Mouse (Mus musculus) intestine, embryonic 15.5 days (tissue): Measurements from ENCODE around the gene Mrps24. TPM values are rescaled to one million over a fixed set of nuclear protein-coding genes. Genes with fewer than 3 reads are reported as not detected.

ENCODE experiments used
- ATAC-seq: fragments of 200-750 bp; cut with Nextera tagmentation; 2 replicates; pipeline ENCODE4 v1.8.0; 2017; ENCODE audit warnings: moderate TSS enrichment, moderate library complexity
- H3K27ac ChIP-seq: fragments of 300-500 bp; sonication (generic); 2 replicates; pipeline ENCODE4 v1.5.1; 2015; ENCODE audit warnings: mild to moderate bottlenecking, inconsistent platforms
- H3K27me3 ChIP-seq: fragments of 300-500 bp; sonication (generic); replicated peaks from 2 replicates; pipeline ENCODE4 v1.6.1; 2015; ENCODE audit warnings: inconsistent platforms
- H3K36me3 ChIP-seq: fragments of 300-500 bp; sonication (generic); 2 replicates; pipeline ENCODE4 v1.6.1; 2015; ENCODE audit warnings: inconsistent platforms
- H3K4me1 ChIP-seq: fragments of 300-500 bp; sonication (generic); replicated peaks from 2 replicates; pipeline ENCODE4 v1.6.1; 2015; ENCODE audit warnings: inconsistent platforms
- H3K4me2 ChIP-seq: fragments of 300-500 bp; sonication (generic); replicated peaks from 2 replicates; pipeline ENCODE4 v1.6.1; 2015; ENCODE audit warnings: mild to moderate bottlenecking, inconsistent platforms
- H3K4me3 ChIP-seq: fragments of 300-500 bp; sonication (generic); replicated peaks from 2 replicates; pipeline ENCODE4 v1.5.1; 2015; ENCODE audit warnings: inconsistent platforms
- H3K9ac ChIP-seq: fragments of 300-500 bp; sonication (generic); 2 replicates; pipeline ENCODE4 v1.6.1; 2015; ENCODE audit warnings: inconsistent platforms
- H3K9me3 ChIP-seq: fragments of 300-500 bp; sonication (generic); 2 replicates; pipeline ENCODE4 v1.6.1; 2016; ENCODE audit warnings: inconsistent platforms
- WGBS: fragments of 180-500 bp; shearing (Covaris S2); methylation state at CpG from one replicate; pipeline ENCODE4 v1.1.7; 2015; 5-methylcytosine and 5-hydroxymethylcytosine counted together
- polyA plus RNA-seq: library from polyadenylated mRNA; unstranded; fragments of >200 nt; fragmentation: Nextera tagmentation; extraction: Ambion mirVana; gene quantifications from 2 replicates; pipeline ENCODE4 v1.2.1, GENCODE M21; 2015

The Mrps24 gene
- polyA plus RNA-seq, 1 experiment from 2014 or later = 209 TPM

GRCm38 (mm10) chr11:5702271-5702956 lies 13.1 kb downstream of the Mrps24 start:
- Histone ChIP-seq H3K27ac (no peak overlapping the region), H3K4me2 (no peak overlapping the region), H3K4me3 (no peak overlapping the region), H3K9me3 (no peaks in the 10 kb centered on the region), H3K27me3 (no peaks in the 10 kb centered on the region), H3K36me3 (peaks cover 9% of the 10 kb centered on the region), H3K9ac (no peak overlapping the region), H3K4me1 (peaks cover 9% of the 10 kb centered on the region; the same call in 1 of the 2 replicates)
- no peak for ATAC-seq
- whole genome bisulfite sequencing = 74% methylated on average over 5 of the region's 5 CpGs

- no peak overlapping the region for H3K4me3 ChIP-seq
- H3K27me3 ChIP-seq = no peaks in the 10 kb centered on the region
- H3K9ac ChIP-seq = no peak overlapping the region
- no peaks in the 10 kb centered on the region for H3K9me3 ChIP-seq
- H3K36me3 ChIP-seq = peaks cover 9% of the 10 kb centered on the region
- no peak overlapping the region for H3K4me2 ChIP-seq
- no peak for ATAC-seq
- peaks cover 9% of the 10 kb centered on the region; the same call in 1 of the 2 replicates for H3K4me1 ChIP-seq
- whole genome bisulfite sequencing = 96% methylated on average over 1 of the region's 1 CpGs
- no peak overlapping the region for H3K27ac ChIP-seq
Measured at GRCm38 (mm10) chr11:5701821-5702220, 13.7 kb downstream of the Mrps24 start.

- no peak for ATAC-seq
- Histone ChIP-seq H3K4me3 (no peak overlapping the region), H3K27ac (no peak overlapping the region), H3K4me2 (no peak overlapping the region), H3K9ac (no peak overlapping the region), H3K4me1 (peaks cover 7% of the 10 kb centered on the region; the same call in 1 of the 2 replicates), H3K27me3 (no peaks in the 10 kb centered on the region), H3K36me3 (peaks cover 9% of the 10 kb centered on the region), H3K9me3 (no peaks in the 10 kb centered on the region)
- WGBS = 64% methylated on average over 2 of the region's 2 CpGs
Measured at GRCm38 (mm10) chr11:5701300-5701699, 14.2 kb downstream of the Mrps24 start.

- Histone ChIP-seq H3K27ac (no peak overlapping the region), H3K27me3 (no peaks in the 10 kb centered on the region), H3K36me3 (peaks cover 9% of the 10 kb centered on the region), H3K4me3 (no peak overlapping the region), H3K4me2 (no peak overlapping the region), H3K9me3 (no peaks in the 10 kb centered on the region), H3K4me1 (peaks cover 3% of the 10 kb centered on the region; the same call in 1 of the 2 replicates), H3K9ac (no peak overlapping the region)
- 95% methylated on average over 7 of the region's 7 CpGs for WGBS
- no peak for ATAC-seq
Measured at GRCm38 (mm10) chr11:5700808-5701207, 14.7 kb downstream of the Mrps24 start.

GRCm38 (mm10) chr11:5691775-5692174 lies 23.7 kb downstream of the Mrps24 start:
- no peak overlapping the region for H3K4me2 ChIP-seq
- H3K9me3 ChIP-seq = no peaks in the 10 kb centered on the region
- WGBS = 29% methylated on average over 7 of the region's 7 CpGs
- no peaks in the 10 kb centered on the region for H3K27me3 ChIP-seq
- H3K4me1 ChIP-seq = no peaks in the 10 kb centered on the region
- H3K4me3 ChIP-seq = no peak overlapping the region
- 0 out of 2 replicates have a peak, but pooled peaks have one; percentile 49 for ATAC-seq
- H3K27ac ChIP-seq = no peak overlapping the region
- H3K36me3 ChIP-seq = no peaks in the 10 kb centered on the region
- no peak overlapping the region for H3K9ac ChIP-seq

- Histone ChIP-seq H3K4me3 (no peak overlapping the region), H3K27ac (no peak overlapping the region), H3K9ac (no peak overlapping the region), H3K9me3 (no peaks in the 10 kb centered on the region), H3K4me1 (no peaks in the 10 kb centered on the region), H3K4me2 (no peak overlapping the region), H3K36me3 (no peaks in the 10 kb centered on the region), H3K27me3 (no peaks in the 10 kb centered on the region)
- ATAC-seq = no peak
- WGBS = 25% methylated on average over 7 of the region's 7 CpGs
Measured at GRCm38 (mm10) chr11:5684283-5684682, 31.2 kb downstream of the Mrps24 start.

GRCm38 (mm10) chr11:5682541-5682940 lies 32.9 kb downstream of the Mrps24 start:
- 60% methylated on average over 6 of the region's 6 CpGs for WGBS
- no peak overlapping the region for H3K27ac ChIP-seq
- H3K4me3 ChIP-seq = no peak overlapping the region
- no peaks in the 10 kb centered on the region for H3K36me3 ChIP-seq
- no peaks in the 10 kb centered on the region for H3K27me3 ChIP-seq
- H3K9ac ChIP-seq = no peak overlapping the region
- no peak overlapping the region for H3K4me2 ChIP-seq
- H3K9me3 ChIP-seq = no peaks in the 10 kb centered on the region
- no peak for ATAC-seq
- no peaks in the 10 kb centered on the region for H3K4me1 ChIP-seq

Other genes starting within 250 kb of the Mrps24 start
- gene Xbp1, start 195.0 kb downstream of the Mrps24 start, polyA plus RNA-seq = 237 and 255 TPM in 2 replicates
- 15.4 and 17.7 TPM in 2 replicates for gene Ccdc117, start 173.5 kb downstream of the Mrps24 start, polyA plus RNA-seq
- 0.08 and 0.16 TPM in 2 replicates for gene Ankrd36, start 146.0 kb downstream of the Mrps24 start, polyA plus RNA-seq
- gene Urgcp, start 46.7 kb upstream of the Mrps24 start, polyA plus RNA-seq = 21.3 and 21.4 TPM in 2 replicates
- gene Dbnl, start 72.8 kb upstream of the Mrps24 start, polyA plus RNA-seq = 127 and 130 TPM in 2 replicates
- 10.4 and 10.8 TPM in 2 replicates for gene Pgam2, start 88.1 kb upstream of the Mrps24 start, polyA plus RNA-seq
- 11.4 TPM in 2 replicates for gene Polm, start 122.3 kb upstream of the Mrps24 start, polyA plus RNA-seq
- 36.4 and 38.4 TPM in 2 replicates for gene Aebp1, start 146.3 kb upstream of the Mrps24 start, polyA plus RNA-seq
- 137 TPM in 2 replicates for gene Pold2, start 162.6 kb upstream of the Mrps24 start, polyA plus RNA-seq
- gene Myl7, start 183.1 kb upstream of the Mrps24 start, polyA plus RNA-seq = 68.3 and 73.5 TPM in 2 replicates
- 2.8 and 3.1 TPM in 2 replicates for gene Gck, start 234.4 kb upstream of the Mrps24 start, polyA plus RNA-seq
- 48.7 and 51.8 TPM in 2 replicates for gene Ykt6, start 240.0 kb upstream of the Mrps24 start, polyA plus RNA-seq